Mouse (Mus musculus): ENCODE data around the gene Scube3. TPM values are rescaled to one million over a fixed set of nuclear protein-coding genes. Genes with fewer than 3 reads are reported as not detected.

Scube3 gene
- total RNA-seq, 2 experiments from 2014 or later, result 0.07 to 0.08 TPM

DNA sequence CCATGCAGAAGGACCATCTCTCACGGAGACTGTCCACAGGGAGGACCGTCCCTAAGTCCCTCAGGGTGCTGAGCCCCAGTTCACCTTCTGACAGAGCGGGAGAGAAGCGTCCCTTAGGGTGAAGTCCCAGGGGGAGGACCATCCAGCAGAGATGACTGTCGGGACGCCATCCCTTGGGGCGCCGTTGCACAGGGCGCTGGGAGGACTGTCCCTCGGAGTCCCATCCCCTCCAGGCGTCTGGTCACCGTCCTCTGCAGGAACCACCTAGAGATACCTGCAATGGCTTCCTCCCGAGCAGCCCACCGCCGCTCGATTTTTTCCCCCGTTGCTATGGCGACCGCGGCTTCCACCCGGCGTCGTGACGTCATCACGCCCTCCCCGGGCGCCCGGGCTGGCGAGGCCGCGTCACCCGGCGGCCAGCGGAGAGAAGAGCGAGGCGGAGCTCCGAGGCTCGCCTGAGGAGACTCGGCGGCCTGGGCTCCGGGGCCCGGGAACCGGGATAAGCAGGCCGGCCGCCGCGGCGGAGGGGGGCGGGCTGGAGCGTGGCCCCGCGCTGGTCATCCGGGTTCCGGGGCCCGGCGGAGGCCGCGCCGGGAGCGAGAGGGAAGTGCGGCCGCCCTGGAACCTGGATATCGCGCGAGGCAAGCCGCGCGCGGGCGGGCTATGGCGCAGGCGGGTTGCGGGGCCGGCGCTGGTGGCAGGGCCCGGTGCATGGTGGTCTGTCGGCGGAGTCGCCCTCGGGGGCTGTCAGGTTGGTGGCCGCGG, 35.0 kb downstream of the Scube3 start, which contains the start of gene Zfp523:
Gene Zfp523, plus strand, starts transcription at position 355 of the 765 bp plus-strand sequence.
- ATAC-seq (replicated peaks; ENCODE audit: poor library complexity), result peak; percentile 79

DNA sequence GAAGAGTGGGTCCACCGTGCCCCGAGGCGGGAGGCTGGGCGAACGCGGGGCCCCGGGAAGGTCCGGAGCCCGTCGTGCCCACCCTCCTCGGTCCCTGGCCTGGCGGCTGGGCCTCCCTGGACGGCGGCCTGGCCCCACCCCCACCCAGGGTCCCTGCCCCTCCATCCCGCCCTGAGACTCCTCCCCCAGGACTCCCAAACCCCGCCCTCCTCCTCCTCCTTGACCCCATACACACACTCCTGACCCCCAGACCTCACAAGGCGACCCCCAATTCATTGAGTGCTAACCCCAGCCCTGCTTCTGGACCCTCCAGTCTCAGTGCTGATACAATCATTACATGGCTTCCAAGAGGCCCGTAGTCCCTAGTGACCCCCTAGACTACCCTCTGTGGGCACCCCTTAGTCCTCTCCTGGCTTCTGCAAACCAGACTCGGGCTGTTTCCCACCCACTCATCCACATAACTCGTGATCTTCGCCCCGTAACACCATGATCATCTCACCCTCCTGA, 35.7 kb downstream of the Scube3 start:
- ATAC-seq (replicated peaks; ENCODE audit: poor library complexity), result peak; percentile 20; the same call in 1 of the 2 replicates

DNA sequence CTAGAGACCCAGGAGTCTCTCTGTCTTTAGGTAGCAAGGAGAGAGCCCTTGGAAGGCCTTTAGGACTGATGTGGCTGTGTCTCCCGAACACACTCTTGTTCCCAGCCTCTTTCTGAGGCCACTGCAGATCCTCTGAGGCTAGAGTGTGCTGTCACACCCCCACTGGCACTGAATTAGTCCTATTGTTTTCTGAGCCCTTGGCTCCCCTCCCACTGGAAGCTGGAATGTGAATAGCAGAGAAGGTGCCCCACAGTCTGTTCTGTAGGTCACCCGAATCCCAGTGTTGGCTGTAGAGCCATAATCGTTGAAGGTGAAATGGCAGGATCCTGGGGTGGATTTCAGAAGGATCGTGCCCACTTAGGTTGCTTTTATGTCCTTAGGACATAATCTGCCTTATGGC, 38.4 kb downstream of the Scube3 start:
- ATAC-seq (replicated peaks; ENCODE audit: poor library complexity), result no peak

DNA sequence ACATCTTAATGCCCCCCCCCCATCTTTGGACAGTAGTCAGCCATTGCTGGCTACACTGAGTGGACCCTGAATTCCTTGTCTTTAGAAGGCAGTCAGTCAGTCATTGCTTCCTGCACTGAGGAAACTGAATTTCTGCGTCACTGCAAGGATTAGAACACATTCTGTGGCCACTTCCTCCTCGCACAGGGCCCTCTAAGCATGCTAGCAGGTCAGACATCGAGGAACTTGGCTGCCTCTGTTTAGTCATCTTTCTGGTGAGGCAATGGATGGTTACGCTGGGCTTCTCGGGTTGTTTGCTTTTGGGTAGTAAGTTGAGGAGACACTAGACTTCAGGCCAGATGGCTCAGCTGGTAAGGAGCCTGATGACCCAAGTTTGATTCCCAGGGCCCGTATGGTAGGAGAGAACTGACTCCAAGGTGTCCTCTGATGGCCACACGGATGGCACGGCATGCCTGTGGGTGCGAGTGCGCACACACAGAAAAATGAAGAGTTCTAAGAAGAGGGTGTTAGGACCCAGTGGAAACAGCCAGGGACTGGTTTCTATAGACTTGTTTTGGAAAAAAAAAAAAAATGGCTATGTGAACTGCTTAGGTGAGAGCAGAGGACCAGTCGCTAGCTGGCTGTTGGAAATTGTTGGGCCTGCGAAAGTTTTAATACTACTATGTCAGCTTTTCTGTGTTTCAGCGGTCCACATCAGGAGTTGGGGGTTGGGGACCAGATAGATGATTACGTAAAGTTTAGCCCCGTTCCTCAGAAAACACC, 39.0 kb downstream of the Scube3 start:
- ATAC-seq (replicated peaks; ENCODE audit: poor library complexity), result peak; percentile 64

DNA sequence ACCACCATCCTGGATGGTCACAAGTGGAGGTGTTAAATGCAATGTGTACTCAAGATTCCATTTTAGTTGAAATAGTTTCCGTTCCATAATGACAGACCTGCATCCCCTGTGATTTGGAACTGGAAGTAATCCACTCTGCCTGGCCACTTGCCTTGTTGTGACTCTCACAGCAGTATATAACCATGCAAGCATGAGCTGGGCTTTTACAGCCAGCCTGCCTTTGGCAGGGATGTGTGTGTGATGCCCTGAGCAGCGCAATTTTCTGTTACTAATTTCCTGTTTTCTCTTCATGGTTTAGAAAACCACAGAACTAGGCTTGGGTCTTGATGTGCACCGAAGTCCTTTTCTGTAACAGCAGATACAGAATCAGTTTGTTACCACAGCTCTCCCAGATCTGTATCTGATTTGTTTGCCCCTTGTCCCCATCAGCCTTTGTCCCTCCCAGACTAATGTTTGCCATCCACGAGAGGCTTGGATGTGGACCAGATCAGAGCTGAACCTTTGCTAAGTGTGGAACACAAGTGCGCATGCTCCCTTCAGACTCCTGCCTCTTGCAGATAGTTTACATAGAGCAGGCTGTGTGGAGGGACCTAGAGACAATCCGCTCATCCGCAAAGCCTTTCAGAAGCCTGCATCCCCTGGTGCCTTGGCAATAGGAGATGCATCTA, 43.2 kb downstream of the Scube3 start:
- ATAC-seq (replicated peaks; ENCODE audit: poor library complexity), result 0 out of 2 replicates have a peak, but pooled peaks have one; percentile 16

DNA sequence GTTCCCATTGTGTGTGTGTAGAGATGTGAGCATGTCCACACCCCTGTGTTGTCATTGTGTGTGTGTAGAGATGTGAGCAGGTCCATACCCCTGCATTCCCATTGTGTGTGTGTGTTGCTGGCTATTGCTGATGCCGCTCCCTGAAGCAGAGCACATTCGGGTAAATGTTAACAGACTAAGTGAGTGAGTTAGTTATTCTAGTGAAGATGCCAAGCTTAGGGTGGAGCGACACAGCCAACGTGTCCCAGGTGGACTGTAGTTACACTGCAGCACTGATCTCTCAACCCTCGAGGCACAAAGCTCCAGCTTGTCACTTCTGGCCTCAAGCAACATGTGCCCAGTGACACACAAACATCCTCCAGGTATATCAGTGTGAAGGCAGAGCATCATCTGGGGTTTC, 46.4 kb downstream of the Scube3 start:
- no peak for ATAC-seq (replicated peaks; ENCODE audit: poor library complexity)

DNA sequence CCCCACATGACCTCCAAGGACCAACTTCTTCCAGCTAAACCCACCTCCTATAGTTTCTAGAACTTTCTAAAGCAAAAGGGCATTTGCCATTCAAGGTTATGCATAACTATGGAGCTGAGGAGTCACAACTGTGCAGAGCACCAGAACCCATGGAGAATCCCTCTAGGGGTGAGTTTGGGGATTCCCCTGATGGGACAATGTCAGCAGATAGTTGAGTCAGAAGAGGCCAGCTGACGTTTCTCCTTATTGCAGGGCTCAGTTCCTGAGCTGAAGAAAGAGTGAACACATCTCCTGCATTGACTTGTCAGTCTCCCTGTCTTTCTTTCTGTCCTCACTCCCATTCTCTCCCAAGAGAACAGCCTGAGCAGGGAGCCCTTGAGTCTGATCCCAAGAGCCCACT, 50.8 kb downstream of the Scube3 start:
- ATAC-seq (replicated peaks; ENCODE audit: poor library complexity), result no peak

DNA sequence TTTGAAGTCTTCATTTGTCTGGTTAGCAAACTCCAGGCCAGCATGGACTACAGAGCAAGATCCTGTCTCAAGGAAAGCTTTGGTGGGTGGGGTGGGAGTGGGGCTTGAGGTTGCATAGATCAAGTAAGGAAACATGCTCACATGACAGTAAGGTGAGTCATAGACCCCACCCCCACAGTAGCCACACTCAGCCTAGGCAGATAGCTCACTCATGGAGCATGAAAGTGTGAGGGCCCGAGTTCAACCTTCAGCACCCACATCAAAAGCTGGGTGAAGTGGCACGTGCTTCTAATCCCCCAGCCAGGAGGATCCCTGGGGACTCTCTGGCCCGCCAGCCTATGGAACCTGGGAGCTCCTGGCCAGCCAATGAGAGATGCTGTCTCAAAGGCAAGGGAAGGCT, 51.6 kb downstream of the Scube3 start:
- ATAC-seq (replicated peaks; ENCODE audit: poor library complexity), result no peak

DNA sequence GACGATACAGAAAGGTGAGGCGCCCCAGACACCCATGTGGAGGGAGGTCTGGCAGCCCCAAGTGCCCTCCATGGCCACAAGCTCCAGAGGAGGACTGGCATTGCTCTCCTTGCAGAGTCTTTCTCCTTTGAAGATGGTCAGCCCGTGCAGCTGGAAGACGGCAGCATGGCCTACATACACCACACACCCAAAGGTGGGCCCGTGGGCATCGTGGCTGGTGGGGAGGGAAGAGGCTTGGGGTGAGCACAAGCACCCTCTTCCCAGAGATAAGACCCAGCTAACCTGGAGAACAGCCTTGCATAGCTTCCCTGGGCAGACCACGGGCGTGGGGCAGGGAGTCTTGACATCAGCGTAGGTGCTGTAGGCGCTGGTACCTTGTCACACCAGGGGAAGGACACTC, 53.1 kb downstream of the Scube3 start:
- no peak for ATAC-seq (replicated peaks; ENCODE audit: poor library complexity)

DNA sequence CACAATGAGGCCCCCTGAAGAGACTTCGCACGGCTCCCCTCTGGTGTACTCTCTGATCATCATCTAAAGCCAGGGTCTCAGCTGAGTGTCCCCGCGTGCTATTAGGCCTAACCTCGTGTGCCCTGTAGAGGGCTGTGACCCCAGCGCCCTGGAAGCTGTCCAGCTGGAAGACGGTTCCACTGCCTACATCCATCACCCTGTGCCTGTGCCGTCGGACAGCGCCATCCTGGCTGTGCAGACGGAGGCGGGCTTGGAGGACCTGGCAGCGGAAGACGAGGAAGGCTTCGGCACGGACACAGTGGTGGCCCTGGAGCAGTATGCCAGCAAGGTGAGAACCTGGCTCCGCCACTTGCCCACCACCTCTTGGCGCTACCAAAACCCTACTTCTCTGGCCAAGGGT, 55.7 kb downstream of the Scube3 start:
- ATAC-seq (replicated peaks; ENCODE audit: poor library complexity), result no peak

DNA sequence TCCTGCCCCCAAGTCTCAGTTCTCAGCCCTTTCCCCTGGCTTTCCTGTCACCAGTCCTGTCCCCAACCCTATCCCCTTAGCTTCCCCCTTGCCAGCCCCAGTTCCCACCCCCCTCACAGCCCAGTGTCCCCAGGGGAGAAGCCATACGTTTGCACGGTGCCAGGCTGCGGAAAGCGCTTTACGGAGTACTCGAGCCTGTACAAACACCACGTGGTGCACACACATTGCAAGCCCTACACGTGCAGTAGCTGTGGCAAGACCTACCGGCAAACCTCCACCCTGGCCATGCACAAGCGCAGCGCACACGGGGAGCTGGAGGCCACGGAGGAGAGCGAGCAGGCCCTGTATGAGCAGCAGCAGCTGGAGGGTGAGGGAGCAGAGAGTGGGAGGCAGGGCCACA, 60.0 kb downstream of the Scube3 start:
- ATAC-seq (replicated peaks; ENCODE audit: poor library complexity), result no peak

DNA sequence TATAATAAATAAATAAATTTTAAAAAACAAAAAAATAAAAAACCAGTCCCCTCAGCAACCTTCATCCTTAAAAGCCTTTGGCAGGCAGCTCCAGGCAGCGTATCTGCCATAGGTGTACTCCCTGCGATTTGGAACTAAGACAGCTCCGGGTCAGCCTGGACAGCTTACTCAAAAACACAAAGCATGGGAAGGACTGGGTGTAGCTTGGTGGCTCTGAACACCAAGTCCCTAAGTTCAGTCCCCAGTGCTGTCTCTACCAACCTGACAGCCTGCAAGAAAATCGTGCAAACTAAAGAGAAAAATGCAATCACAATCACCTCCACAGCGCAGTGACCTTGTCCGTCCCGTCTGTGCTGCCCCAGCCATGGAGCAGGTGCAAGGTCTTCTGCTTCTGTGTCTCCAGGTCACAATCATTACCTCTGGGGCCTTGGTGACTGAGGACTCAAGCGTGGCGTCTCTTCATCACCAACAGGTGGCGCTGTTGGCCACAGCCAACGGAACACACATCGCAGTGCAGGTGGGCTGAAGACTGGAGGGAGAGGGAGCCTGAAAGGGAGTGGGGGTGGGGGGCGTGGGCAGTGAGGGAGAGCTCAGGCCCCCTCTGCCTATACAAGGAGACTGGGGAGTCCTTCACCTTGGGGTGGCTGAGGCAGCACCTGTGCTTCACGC, 62.2 kb downstream of the Scube3 start:
- peak; percentile 47 for ATAC-seq (replicated peaks; ENCODE audit: poor library complexity)

DNA sequence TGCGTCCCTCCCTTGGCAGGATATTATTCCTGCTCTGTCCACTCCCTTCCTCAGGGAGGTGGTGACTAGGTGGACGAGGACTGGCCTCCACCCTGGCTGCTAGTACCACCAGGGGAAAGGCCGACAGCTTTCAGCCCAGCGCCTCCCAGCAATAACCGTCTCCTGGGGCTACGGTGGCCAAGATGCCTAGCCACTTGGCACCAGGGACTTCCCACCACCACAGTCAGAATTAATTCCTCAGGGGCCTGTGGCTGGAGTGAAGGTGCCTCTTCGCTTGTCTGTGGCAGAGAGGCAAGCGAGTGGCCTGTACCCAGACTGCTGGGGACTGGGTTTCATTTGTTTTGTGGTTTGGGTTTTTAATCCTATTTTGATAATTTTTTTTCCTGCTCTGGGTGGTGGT, 63.5 kb downstream of the Scube3 start:
- no peak for ATAC-seq (replicated peaks; ENCODE audit: poor library complexity)

DNA sequence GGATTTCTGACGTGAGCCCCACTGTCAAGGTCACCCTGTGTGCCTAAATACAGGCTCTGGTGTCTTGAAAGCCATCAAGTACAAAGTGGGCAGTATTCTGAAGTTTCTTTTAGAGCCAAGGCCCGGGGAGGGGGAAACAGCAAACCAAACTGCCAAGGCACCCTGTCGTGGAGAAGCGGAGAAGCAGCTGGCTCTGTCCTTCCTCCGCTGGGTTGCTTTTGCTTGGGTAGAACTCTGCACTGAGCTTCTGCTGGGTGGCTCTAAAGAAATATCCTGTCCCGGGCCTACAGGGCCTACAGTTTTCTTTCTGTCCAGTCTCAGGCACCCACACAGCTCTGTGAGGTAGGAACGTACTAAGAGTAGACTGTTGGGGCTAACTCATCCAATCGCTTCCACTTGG, 65.2 kb downstream of the Scube3 start:
- no peak for ATAC-seq (replicated peaks; ENCODE audit: poor library complexity)

DNA sequence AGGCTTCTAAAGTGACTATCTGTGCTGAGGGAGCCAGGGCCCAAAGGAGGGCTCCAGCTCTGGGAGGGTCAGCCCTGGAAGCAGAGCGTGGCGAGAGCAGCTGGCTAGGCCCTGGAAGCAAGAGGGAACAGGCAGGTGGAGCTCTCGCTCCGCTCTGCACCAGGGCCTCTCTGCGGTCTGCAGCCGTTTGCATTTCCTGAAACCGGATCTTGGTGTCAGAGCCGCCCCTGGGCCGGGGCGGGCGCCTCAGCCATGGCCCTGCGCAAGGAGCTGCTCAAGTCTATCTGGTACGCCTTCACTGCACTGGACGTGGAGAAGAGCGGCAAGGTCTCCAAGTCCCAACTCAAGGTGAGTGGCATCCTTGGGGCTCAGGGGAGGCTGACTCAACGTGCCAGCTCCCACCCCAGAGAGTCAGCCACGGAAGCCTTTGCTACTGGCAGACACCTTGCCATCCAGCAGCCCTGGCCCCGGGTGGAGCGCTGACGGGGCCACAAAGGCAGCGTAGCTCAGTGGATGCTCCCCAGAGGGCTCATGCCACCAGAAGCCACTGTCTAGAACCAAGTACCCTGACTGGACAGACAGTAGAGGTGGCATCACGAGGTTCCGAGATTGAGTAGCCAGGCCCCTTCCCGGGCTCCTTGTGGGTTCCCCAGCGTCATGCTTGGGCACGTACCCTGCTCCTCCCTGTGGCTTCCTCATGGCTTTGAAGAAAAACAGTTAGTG, 65.8 kb downstream of the Scube3 start, which contains the start of gene Def6:
Gene Def6, plus strand, starts transcription at position 188 of the 723 bp plus-strand sequence.
- ATAC-seq (replicated peaks; ENCODE audit: poor library complexity), result peak; percentile 76

DNA sequence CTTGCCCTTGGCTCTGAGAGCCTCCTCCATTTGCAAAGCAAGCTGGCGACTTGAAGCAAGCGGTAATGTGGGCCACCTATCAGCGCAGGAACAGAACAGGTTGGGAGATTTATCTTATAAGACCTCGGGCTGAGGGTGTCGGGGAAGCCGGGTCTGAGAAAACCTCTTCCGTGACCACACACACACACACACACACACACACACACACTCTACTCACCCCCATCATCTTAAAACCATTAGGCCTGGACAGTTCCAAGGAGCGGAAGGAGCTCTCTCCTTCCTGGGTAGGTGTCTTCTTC, 66.3 kb downstream of the Scube3 start:
- peak; percentile 14 for ATAC-seq (replicated peaks; ENCODE audit: poor library complexity)

DNA sequence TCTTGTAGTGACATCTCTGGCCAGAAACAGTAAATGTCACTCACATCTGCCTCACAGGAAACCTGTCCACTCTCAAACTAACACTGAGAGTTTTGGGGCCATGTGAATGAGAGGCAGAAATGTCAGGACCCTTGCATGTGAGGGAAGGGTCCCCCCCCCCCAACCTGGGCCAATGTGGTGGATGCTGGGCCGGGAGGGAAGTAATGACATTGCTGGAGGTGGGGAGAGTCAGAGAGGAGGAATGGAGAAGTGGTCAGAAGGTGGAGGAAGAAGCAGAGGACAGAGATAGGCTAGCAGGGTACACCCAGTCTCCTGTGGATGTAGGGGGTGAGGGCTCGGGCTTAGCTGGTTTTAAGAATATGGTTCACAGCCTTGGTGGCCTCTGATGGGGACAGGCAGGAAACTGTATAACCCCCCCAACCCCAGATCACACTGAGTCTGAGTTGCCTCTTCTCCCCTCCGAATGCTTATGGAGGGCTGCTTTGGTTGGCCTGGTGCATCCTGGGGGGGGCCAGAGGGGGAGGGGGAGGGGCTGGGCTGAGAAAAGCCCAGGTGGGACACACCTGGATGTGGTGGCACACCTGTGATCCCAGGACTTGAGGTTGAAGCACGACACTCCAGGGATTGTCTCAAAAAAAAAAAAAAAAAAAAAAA, 67.6 kb downstream of the Scube3 start:
- ATAC-seq (replicated peaks; ENCODE audit: poor library complexity), result peak; percentile 52

DNA sequence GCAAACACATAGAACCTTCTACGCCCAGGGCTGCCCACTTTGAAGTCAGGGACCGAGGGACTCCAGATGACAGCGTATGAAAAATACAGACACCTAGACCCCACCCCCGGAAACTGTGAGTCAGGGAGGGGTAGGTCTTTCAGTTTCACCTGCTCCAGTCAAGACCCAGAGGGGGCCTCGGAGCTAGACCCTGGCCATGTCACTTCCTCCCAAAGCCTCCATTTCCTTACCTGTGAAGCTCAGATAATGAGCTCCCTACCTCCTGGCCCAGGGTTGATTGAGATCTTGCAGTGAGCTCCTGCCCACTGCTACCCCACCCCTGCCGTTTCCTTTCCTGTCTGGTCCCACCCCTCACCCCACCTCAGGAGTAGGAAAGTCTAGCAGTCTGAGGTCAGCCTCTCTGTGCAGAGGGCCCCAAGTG, 70.0 kb downstream of the Scube3 start:
- no peak for ATAC-seq (replicated peaks; ENCODE audit: poor library complexity)

DNA sequence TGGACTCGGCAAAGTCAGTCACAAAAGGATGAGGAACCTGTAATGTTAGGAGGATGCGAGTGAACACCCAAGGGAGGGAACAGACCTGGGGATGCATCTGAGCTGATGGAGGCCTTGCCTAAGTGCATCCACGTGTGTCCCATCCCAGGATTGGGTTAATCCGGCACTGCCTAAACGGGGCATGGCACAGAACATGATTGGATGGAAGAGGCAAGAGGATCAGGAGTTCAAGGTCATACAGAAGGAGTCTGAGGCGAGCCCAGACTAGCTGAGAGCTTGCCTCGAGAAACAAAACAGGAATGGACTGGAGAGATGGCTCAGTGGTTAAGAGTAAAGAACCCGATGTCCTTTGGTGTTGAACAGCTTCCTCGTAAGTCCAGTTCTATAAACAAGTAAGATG, 70.5 kb downstream of the Scube3 start:
- no peak for ATAC-seq (replicated peaks; ENCODE audit: poor library complexity)

DNA sequence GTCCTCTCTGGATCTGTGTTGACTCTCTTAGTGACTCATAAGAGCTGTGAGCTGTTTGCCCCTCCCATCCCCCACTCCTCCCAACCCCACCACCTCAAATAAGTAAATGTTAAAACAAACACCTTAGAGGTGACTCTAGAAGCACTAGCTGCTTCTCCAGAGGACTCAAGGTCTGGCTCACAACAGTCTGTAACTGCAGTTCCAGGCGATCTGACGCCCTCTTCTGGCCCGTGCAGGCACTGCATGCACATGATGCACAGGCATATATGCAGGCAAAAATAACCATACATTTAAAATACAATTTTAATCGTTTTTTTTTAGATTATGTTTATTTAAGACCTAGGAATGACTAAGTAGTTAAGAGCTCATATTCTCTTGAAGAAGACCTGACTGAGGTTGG, 71.3 kb downstream of the Scube3 start:
- ATAC-seq (replicated peaks; ENCODE audit: poor library complexity), result no peak
